Mouse (Mus musculus) lung, embryonic 14.5 days (tissue): ENCODE results near the gene Tmeff1. TPM values are rescaled to one million over a fixed set of nuclear protein-coding genes. Genes with fewer than 3 reads are reported as not detected.
A peak's percentile ranks its signal among the peaks of the same experiment; 100 is the strongest.

Experiments
- ATAC-seq: fragments of 200-750 bp; cut with Nextera tagmentation; 2 replicates; pipeline ENCODE4 v1.8.0; 2017; ENCODE audit warnings: mild to moderate bottlenecking, moderate TSS enrichment, moderate library complexity; ENCODE audit not compliant: insufficient read depth
- DNase-seq: peaks from one replicate; pipeline ENCODE4 v3.0.0-alpha.2; 2015
- H3K27ac ChIP-seq: fragments of 300-500 bp; sonication (generic); 2 replicates; pipeline ENCODE4 v1.5.1; 2014; ENCODE audit warnings: low read depth, mild to moderate bottlenecking, moderate library complexity
- H3K27me3 ChIP-seq: fragments of 300-500 bp; sonication (generic); 2 replicates; pipeline ENCODE4 v1.6.1; 2014; ENCODE audit warnings: low read length, control low read depth; ENCODE audit not compliant: insufficient read depth
- H3K36me3 ChIP-seq: fragments of 300-500 bp; sonication (generic); 2 replicates; pipeline ENCODE4 v1.6.1; 2014; ENCODE audit warnings: control low read depth; ENCODE audit not compliant: insufficient read depth
- H3K4me1 ChIP-seq: fragments of 300-500 bp; sonication (generic); 2 replicates; pipeline ENCODE4 v1.6.1; 2014; ENCODE audit warnings: antibody characterized with exemption, control low read depth; ENCODE audit not compliant: insufficient read depth
- H3K4me2 ChIP-seq: fragments of 300-500 bp; sonication (generic); 2 replicates; pipeline ENCODE4 v1.6.1; 2014; ENCODE audit warnings: mild to moderate bottlenecking
- H3K4me3 ChIP-seq: fragments of 300-500 bp; sonication (generic); 2 replicates; pipeline ENCODE4 v1.5.1; 2014; ENCODE audit warnings: low read depth, low read length
- H3K9ac ChIP-seq: fragments of 300-500 bp; sonication (generic); 2 replicates; pipeline ENCODE4 v1.6.1; 2014
- H3K9me3 ChIP-seq: fragments of 300-500 bp; sonication (generic); 2 replicates; pipeline ENCODE4 v1.6.1; 2016; ENCODE audit warnings: low read depth, low read length, control low read depth
- CTCF ChIP-seq: IDR thresholded peaks from 2 replicates; pipeline ENCODE4 v1.5.1; 2016; ENCODE audit warnings: antibody characterized with exemption, low read depth
- WGBS: fragments of 180-500 bp; shearing (Covaris S2); extraction: QIAGEN DNeasy Blood & Tissue Kit; methylation state at CpG from one replicate; pipeline ENCODE4 v1.1.7; 2014; 5-methylcytosine and 5-hydroxymethylcytosine counted together
- polyA plus RNA-seq: library from polyadenylated mRNA; unstranded; fragments of >200 nt; fragmentation: Nextera tagmentation; extraction: Ambion mirVana; gene quantifications from 2 replicates; pipeline ENCODE4 v1.2.1, GENCODE M21; 2014

The Tmeff1 gene
- polyA plus RNA-seq, 1 experiment from 2014 or later: 84.0 TPM

DNA sequence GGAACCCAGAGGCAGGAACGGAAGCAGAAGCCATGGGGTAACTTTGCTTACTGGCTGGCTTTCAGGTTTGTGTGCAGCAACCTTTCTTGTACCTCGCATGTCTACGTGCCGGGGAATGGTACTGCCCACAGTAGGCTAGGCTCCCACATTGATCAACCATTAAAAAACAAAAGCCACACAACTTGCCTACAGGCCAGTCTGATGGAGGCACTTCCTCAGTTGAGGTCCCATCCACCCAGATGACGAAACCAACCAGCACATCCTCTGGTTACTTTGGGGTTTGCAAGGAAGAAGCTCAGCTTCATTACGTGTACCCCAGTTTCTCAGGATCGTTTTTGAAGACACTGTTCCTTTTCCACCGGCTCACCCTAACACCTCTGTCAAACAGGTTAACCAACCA is 71.6 kb downstream of the Tmeff1 start:
- H3K27ac ChIP-seq: no peak overlapping the region
- no peaks in the 10 kb centered on the region for H3K4me1 ChIP-seq
- DNase-seq (no peak), ATAC-seq (no peak)
- H3K27me3 ChIP-seq: no peaks in the 10 kb centered on the region
- no peak for TF ChIP-seq CTCF
- no peak overlapping the region for H3K9ac ChIP-seq
- no peaks in the 10 kb centered on the region for H3K9me3 ChIP-seq
- WGBS: 91% methylated on average over 8 of the region's 8 CpGs
- H3K36me3 ChIP-seq: peaks cover 73% of the 10 kb centered on the region
- no peak overlapping the region for H3K4me3 ChIP-seq
- H3K4me2 ChIP-seq: no peak overlapping the region

DNA sequence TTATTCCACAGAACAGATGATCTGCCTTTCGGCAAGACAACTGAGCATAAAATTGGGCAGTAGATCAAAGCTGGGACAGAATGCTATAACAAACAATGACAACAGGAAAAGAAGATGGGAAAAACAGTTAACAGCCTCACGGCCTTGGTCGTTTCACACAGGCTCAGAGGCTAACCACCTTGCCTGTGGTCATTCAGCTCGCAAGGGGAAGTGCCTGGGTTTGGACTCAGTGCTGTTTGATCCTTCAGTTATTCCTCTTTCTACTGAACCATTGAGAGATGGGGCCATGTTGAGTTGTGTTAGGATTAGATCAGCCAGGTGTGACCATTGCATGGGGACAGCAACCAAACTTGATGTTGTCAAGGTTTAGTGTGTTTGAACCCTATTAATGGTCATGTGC is 75.2 kb downstream of the Tmeff1 start:
- Histone ChIP-seq H3K4me3 (no peak overlapping the region), H3K4me2 (no peak overlapping the region), H3K36me3 (peaks cover 66% of the 10 kb centered on the region), H3K9ac (no peak overlapping the region), H3K27me3 (no peaks in the 10 kb centered on the region), H3K9me3 (no peaks in the 10 kb centered on the region), H3K27ac (no peak overlapping the region), H3K4me1 (no peaks in the 10 kb centered on the region)
- TF ChIP-seq CTCF: no peak
- whole genome bisulfite sequencing: 86% methylated on average over 4 of the region's 4 CpGs
- ATAC-seq (no peak), DNase-seq (no peak)

DNA sequence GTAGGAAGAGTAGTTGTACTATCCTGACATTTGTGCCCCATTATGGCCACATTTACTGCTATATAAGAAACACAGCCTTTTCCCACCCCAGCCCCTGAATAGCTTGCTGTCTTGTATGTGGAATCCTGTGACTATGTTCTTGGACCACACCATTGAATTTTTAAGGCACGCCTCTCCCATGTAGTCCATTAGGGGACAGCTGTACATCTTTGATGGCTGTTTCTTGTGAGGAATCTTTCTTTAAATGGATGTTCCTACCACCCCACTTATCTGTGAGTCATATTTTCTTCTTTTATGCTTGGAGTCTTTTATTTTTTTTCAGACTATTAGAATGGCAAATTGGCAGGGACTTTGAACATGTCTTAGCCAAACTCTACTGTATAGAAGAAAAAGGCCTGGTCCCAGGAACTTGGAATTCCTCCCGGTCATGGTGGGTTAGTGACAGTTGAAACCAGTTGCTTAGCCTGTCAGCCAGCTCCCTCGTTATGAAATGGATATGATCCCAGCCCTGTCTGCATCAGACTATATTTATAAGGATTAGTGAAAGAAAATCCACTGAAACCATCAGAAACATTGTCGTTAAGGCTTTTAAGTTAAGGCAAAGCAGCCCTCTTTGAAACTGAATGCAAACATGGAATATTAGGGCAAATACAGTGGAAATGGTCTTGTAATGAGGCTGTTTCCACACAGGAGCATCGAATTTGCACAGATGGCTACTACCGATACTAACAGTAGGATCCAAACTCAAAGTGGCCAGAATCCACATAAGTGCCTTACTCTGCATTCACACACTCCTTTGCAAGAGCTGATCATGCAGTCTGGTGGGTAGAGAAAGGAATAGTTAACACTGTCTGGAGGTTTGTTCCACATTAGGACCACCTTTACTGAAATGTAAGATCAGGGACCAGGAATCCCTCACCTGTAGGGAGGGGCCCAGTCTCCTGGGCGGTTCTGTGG is 75.9 kb downstream of the Tmeff1 start:
- Histone ChIP-seq H3K27ac (no peak overlapping the region), H3K9me3 (no peaks in the 10 kb centered on the region), H3K4me3 (no peak overlapping the region), H3K36me3 (peaks cover 64% of the 10 kb centered on the region), H3K4me1 (no peaks in the 10 kb centered on the region), H3K27me3 (no peaks in the 10 kb centered on the region), H3K9ac (no peak overlapping the region), H3K4me2 (no peak overlapping the region)
- no peak for DNase-seq
- no peak for ATAC-seq
- TF ChIP-seq CTCF: no peak
- WGBS: 82% methylated on average over 7 of the region's 7 CpGs

DNA sequence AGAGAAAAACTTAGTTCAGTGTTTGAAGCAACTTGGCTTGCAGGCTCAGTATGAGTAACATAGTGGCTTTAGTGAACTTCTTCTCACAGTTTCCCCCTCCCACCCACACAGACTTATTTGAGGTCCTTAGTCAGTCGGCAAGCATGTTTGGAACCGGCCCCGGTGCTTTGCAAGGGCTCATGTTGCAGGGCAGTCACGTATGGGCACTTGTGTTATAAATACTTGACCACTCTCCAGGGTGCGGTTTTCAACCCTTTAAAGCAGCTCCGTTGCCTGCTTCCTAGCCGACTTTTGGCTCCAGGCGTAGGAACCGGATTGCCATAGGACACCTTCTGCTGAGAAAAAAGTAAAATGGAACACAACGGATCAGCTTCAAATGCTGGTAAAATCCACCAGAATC is 78.3 kb downstream of the Tmeff1 start, which contains the start of gene Cavin4:
Gene Cavin4 (plus strand): TSS at position 244 of the 400 bp plus-strand sequence.
- Histone ChIP-seq H3K4me3 (no peak within 1 kb of the TSS), H3K27ac (no peak within 1 kb of the TSS), H3K9ac (no peak within 1 kb of the TSS), H3K36me3 (peaks cover 45% of the 10 kb centered on the region), H3K27me3 (no peaks in the 10 kb centered on the region), H3K9me3 (no peaks in the 10 kb centered on the region), H3K4me2 (no peak within 1 kb of the TSS), H3K4me1 (no peaks in the 10 kb centered on the region)
- WGBS: 90% methylated on average over 10 of the region's 10 CpGs
- DNase-seq: no peak
- no peak for TF ChIP-seq CTCF
- ATAC-seq: no peak

DNA sequence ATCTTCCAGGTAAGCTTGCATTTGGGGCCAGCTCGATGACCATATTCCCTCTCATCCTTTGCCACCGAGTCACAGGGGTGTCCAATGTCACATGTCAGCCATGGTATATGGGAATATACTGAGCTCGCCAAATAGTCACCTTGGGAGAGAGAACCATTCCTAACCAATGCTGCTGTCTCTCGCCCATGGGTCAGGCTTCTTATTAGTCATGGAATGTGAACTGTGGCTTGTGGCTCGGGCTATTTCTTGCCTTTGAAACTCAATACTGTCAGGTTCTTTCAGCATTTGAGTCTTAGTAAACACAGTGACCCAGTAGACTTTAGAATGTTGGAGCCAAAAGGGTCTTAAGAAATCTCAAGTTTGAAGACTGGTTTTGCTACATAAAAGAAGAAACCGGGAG is 79.0 kb downstream of the Tmeff1 start:
- no peak overlapping the region for H3K4me3 ChIP-seq
- H3K9ac ChIP-seq: no peak overlapping the region
- H3K4me2 ChIP-seq: no peak overlapping the region
- WGBS: 87% methylated on average over 6 of the region's 6 CpGs
- peaks cover 39% of the 10 kb centered on the region for H3K36me3 ChIP-seq
- no peak for DNase-seq
- no peaks in the 10 kb centered on the region for H3K9me3 ChIP-seq
- H3K27ac ChIP-seq: no peak overlapping the region
- H3K4me1 ChIP-seq: no peaks in the 10 kb centered on the region
- TF ChIP-seq CTCF: no peak
- no peak for ATAC-seq
- H3K27me3 ChIP-seq: no peaks in the 10 kb centered on the region

DNA sequence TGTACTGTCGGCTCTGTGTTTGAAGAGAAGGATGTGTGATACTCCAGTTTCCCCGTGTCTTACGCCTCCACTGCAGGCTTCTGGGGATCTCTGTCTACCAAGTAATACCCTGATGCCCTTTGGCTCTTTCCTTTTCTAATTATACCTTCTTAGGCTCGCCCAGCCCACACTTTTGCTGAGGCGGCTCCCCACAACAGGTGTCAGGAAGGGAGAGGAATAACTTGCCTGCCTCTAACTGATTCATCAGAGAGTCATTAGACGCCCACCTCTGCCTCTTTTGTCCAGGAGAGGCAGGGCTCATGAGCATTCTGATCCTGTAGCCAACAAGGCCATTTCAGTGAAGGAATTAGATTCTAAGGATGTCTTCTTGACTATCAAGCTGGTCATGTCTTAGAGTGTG is 82.3 kb downstream of the Tmeff1 start:
- Histone ChIP-seq H3K36me3 (peaks cover 30% of the 10 kb centered on the region), H3K27ac (no peak overlapping the region), H3K9ac (no peak overlapping the region), H3K4me1 (no peaks in the 10 kb centered on the region), H3K4me2 (no peak overlapping the region), H3K27me3 (no peaks in the 10 kb centered on the region), H3K4me3 (no peak overlapping the region), H3K9me3 (no peaks in the 10 kb centered on the region)
- WGBS: 85% methylated on average over 6 of the region's 6 CpGs
- DNase-seq (no peak), ATAC-seq (no peak)
- TF ChIP-seq CTCF: no peak

DNA sequence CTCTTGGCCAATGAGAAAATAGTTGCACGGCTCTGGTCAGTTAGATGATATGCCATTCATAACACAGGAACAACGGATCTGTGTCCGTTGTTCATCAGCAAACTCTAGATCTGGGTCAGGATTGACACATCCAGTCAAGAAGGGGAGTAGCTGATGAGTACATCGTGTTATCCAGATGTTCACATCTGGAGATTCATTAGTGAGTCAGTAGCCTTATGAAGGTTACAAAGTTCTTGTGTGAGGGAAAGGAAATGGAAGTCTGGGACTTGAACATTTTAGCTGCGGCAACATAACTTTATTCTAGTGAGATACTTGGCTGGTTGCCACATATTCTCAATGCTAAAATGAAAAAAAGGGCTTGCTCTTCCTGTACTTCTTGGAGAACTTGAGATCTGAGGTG is 87.9 kb downstream of the Tmeff1 start:
- no peaks in the 10 kb centered on the region for H3K4me1 ChIP-seq
- DNase-seq (peak; percentile 76), ATAC-seq (peak; percentile 20; the same call in 1 of the 2 replicates)
- no peak overlapping the region for H3K27ac ChIP-seq
- H3K4me2 ChIP-seq: no peak overlapping the region
- H3K36me3 ChIP-seq: peaks cover 20% of the 10 kb centered on the region
- no peaks in the 10 kb centered on the region for H3K9me3 ChIP-seq
- H3K4me3 ChIP-seq: no peak overlapping the region
- H3K9ac ChIP-seq: no peak overlapping the region
- TF ChIP-seq CTCF: no peak
- no peaks in the 10 kb centered on the region for H3K27me3 ChIP-seq
- 54% methylated on average over 5 of the region's 5 CpGs for WGBS
